Mouse (Mus musculus): ENCODE measurements around the gene Zfp62. TPM values are rescaled to one million over a fixed set of nuclear protein-coding genes. Genes with fewer than 3 reads are reported as not detected.

The Zfp62 gene
- polyA plus RNA-seq, 2 experiments = 22.1 to 38.0 TPM

DNA sequence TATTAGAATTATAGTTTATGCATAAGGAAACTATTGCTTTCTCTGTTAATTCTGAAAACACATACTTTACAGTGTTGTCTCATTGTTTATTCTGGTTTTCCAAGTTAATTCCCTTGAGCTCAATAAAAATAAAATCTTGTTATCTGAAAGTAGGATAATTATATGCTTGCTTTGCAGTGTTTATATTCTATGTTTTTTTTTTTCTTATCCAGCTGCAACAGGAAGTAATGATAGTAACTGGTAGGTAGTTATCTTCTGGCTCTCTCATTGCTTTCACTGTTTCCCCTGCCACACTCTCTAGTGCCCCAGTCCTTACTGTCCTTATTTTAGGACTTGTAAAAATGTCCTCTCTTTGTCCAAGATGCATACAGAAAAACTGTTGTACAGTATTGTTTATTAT, 2.4 kb upstream of the Zfp62 start:
- H3K9me3 ChIP-seq (ENCODE audit: control insufficient read depth, low read length) = no peaks in the 10 kb centered on the region
- no peak for TF ChIP-seq POLR2A (IDR thresholded peaks at IDR 0.05; ENCODE audit: borderline replicate concordance, extremely low read depth, insufficient read depth, insufficient read length)
- H3K4me1 ChIP-seq (ENCODE audit: control insufficient read depth, insufficient read depth, low read length) = peaks cover 4% of the 10 kb centered on the region
- H3K9ac ChIP-seq (ENCODE audit: low read depth, low read length, severe bottlenecking) = no peak overlapping the region
- H3K27ac ChIP-seq (replicated peaks; ENCODE audit: low read depth, low read length) = no peak overlapping the region
- no peak overlapping the region for H3K4me3 ChIP-seq (replicated peaks; ENCODE audit: low read length)
- no peak overlapping the region for H3K4me2 ChIP-seq (replicated peaks; ENCODE audit: low read depth, low read length, severe bottlenecking)
- DNase-seq (ENCODE audit: low spot score) = no peak
- no peak for ATAC-seq (ENCODE audit: low FRiP score, low read depth)
- no peaks in the 10 kb centered on the region for H3K36me3 ChIP-seq (ENCODE audit: control insufficient read depth, insufficient read depth, low read length)
- H3K27me3 ChIP-seq (ENCODE audit: control insufficient read depth, insufficient read depth, low read length) = no peaks in the 10 kb centered on the region

DNA sequence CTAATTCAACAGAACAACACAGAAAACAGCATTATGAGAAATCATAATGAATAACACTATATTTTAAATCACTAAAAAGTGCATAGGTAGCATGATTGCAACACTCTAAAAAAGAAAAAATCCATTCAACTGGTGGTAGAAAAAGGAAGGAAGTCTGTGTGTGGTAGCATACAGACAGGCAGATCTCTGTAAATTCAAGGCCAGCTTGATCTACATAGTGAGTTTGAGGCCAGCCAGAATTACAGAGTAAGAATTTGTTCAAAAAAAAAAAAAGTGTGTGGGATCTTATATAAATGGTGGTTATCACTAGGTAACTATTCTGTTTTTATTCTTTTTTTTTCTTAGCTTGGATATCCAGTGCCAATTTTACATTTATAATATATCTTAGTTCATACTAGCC, 1.9 kb upstream of the Zfp62 start:
- H3K4me2 ChIP-seq (replicated peaks; ENCODE audit: low read depth, low read length, severe bottlenecking) = no peak overlapping the region
- no peak for ATAC-seq (ENCODE audit: low FRiP score, low read depth)
- DNase-seq (ENCODE audit: low spot score) = no peak
- no peak for TF ChIP-seq POLR2A (IDR thresholded peaks at IDR 0.05; ENCODE audit: borderline replicate concordance, extremely low read depth, insufficient read depth, insufficient read length)
- H3K9ac ChIP-seq (ENCODE audit: low read depth, low read length, severe bottlenecking) = no peak overlapping the region
- no peaks in the 10 kb centered on the region; the same call in 1 of the 2 replicates for H3K36me3 ChIP-seq (ENCODE audit: control insufficient read depth, insufficient read depth, low read length)
- H3K4me3 ChIP-seq (replicated peaks; ENCODE audit: low read length) = no peak overlapping the region
- H3K27me3 ChIP-seq (ENCODE audit: control insufficient read depth, insufficient read depth, low read length) = no peaks in the 10 kb centered on the region
- no peak overlapping the region for H3K27ac ChIP-seq (replicated peaks; ENCODE audit: low read depth, low read length)
- no peaks in the 10 kb centered on the region for H3K9me3 ChIP-seq (ENCODE audit: control insufficient read depth, low read length)
- H3K4me1 ChIP-seq (ENCODE audit: control insufficient read depth, insufficient read depth, low read length) = peaks cover 4% of the 10 kb centered on the region

DNA sequence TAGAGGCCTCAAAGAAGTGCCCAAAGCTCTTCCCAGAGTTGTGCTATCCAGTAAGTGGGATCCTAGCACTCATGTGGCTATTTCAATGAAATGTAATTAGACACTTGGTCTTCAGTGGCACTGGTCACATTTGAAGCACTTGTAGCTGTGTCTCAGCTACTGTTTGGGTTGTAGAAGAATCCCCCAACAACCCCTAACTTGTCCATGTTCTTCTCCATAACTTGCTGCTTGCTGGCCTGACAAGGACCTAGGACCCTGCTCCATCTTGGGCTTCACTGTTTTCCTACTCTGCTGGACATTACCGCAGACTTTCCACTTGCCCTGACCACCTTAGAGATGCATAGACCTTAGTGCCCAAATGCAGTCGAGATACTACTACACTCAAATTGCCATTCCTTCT, 1.0 kb upstream of the Zfp62 start:
- ATAC-seq (ENCODE audit: low FRiP score, low read depth) (no peak), DNase-seq (ENCODE audit: low spot score) (no peak)
- Histone ChIP-seq H3K27ac (replicated peaks; ENCODE audit: low read depth, low read length) (peak overlapping the region; percentile 99; the same call in 1 of the 2 replicates), H3K9ac (ENCODE audit: low read depth, low read length, severe bottlenecking) (peak overlapping the region; percentile 99), H3K27me3 (ENCODE audit: control insufficient read depth, insufficient read depth, low read length) (no peaks in the 10 kb centered on the region), H3K4me2 (replicated peaks; ENCODE audit: low read depth, low read length, severe bottlenecking) (peak overlapping the region; percentile 80), H3K4me3 (replicated peaks; ENCODE audit: low read length) (peak overlapping the region; percentile 83), H3K36me3 (ENCODE audit: control insufficient read depth, insufficient read depth, low read length) (peaks cover 9% of the 10 kb centered on the region), H3K4me1 (ENCODE audit: control insufficient read depth, insufficient read depth, low read length) (peaks cover 4% of the 10 kb centered on the region), H3K9me3 (ENCODE audit: control insufficient read depth, low read length) (no peaks in the 10 kb centered on the region)
- 45% methylated on average over 2 of the region's 2 CpGs for WGBS
- TF ChIP-seq POLR2A (IDR thresholded peaks at IDR 0.05; ENCODE audit: borderline replicate concordance, extremely low read depth, insufficient read depth, insufficient read length) = no peak

DNA sequence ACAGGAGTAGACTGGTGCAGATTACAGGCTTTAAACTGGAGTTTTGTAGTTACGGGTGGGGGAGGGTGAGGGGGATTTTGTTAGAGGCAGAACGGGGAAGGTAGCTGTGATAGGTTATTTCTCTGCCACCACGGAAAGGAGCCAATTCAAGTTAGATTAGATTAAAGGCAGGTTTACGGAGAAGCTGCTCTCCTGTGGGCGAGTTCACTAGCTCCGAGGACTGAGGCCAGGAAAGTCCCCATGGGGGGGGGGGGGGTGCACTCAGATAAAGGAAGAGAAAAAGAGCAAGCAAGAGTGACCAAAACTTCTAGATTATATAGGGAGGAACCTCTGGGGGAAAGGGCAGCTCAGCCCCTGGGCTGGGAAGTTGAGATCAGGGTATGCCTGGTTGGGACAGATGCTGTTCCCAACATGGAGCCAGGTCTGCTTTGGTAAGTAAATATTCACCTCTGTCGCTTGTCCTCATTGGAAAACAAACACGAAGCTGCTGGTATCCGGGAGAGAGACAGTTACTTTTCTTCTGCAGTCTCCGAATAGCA, 500 bp upstream of the Zfp62 start:
- Histone ChIP-seq H3K4me1 (ENCODE audit: control insufficient read depth, insufficient read depth, low read length) (peaks cover 4% of the 10 kb centered on the region), H3K4me3 (replicated peaks; ENCODE audit: low read length) (peak overlapping the region; percentile 83), H3K9me3 (ENCODE audit: control insufficient read depth, low read length) (no peaks in the 10 kb centered on the region), H3K27ac (replicated peaks; ENCODE audit: low read depth, low read length) (peak overlapping the region; percentile 99), H3K9ac (ENCODE audit: low read depth, low read length, severe bottlenecking) (peak overlapping the region; percentile 99), H3K36me3 (ENCODE audit: control insufficient read depth, insufficient read depth, low read length) (peaks cover 14% of the 10 kb centered on the region), H3K4me2 (replicated peaks; ENCODE audit: low read depth, low read length, severe bottlenecking) (peak overlapping the region; percentile 80), H3K27me3 (ENCODE audit: control insufficient read depth, insufficient read depth, low read length) (no peaks in the 10 kb centered on the region)
- WGBS = under 1% methylated on average over 10 of the region's 10 CpGs
- ATAC-seq (ENCODE audit: low FRiP score, low read depth) = peak; percentile 12; the same call in 1 of the 2 replicates
- no peak for TF ChIP-seq POLR2A (IDR thresholded peaks at IDR 0.05; ENCODE audit: borderline replicate concordance, extremely low read depth, insufficient read depth, insufficient read length)
- DNase-seq (ENCODE audit: low spot score) = peak; percentile 21

DNA sequence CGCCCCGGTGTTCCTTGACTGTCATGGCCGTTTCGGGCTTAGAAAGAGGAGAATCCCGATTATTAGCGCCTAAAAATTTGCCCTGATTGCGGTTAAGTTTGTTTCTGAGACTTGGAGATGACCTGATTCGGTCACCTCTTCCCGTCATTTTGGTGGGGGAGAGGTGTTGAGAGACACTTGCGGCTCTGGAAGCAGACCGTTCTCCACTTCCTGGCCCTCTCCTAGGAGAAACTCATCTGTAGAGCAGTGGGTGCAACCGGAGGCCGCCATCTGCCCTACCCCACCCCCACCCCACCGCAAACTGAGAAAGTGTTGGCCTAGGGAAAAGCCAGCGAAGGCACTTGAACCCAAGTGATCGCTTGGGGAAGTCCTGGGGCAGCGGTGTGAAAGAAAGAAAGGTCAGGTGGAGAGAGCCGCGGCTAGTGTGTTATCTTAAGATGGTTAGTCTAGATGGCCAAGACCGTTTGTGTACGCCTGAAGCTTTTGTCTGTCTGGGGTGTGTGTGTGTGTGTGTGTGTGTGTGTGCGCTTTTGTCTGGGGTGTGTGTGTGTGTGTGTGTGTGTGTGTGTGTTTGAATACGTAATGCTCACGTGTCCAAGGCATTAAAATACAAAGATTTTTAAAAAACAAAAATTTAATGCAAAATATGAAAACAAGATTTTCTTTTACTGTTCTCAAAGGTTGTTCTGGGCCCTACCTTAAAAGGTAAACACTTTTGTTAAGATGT, 842 bp downstream of the Zfp62 start:
- Histone ChIP-seq H3K4me3 (replicated peaks; ENCODE audit: low read length) (peak overlapping the region; percentile 83), H3K9me3 (ENCODE audit: control insufficient read depth, low read length) (no peaks in the 10 kb centered on the region), H3K9ac (ENCODE audit: low read depth, low read length, severe bottlenecking) (peak overlapping the region; percentile 99), H3K36me3 (ENCODE audit: control insufficient read depth, insufficient read depth, low read length) (peaks cover 14% of the 10 kb centered on the region), H3K4me2 (replicated peaks; ENCODE audit: low read depth, low read length, severe bottlenecking) (peak overlapping the region; percentile 80), H3K4me1 (ENCODE audit: control insufficient read depth, insufficient read depth, low read length) (peaks cover 4% of the 10 kb centered on the region), H3K27me3 (ENCODE audit: control insufficient read depth, insufficient read depth, low read length) (no peaks in the 10 kb centered on the region), H3K27ac (replicated peaks; ENCODE audit: low read depth, low read length) (peak overlapping the region; percentile 99)
- WGBS = 2% methylated on average over 24 of the region's 24 CpGs
- peak; percentile 13; the same call in 1 of the 2 replicates for TF ChIP-seq POLR2A (IDR thresholded peaks at IDR 0.05; ENCODE audit: borderline replicate concordance, extremely low read depth, insufficient read depth, insufficient read length)
- ATAC-seq (ENCODE audit: low FRiP score, low read depth) (peak; percentile 69), DNase-seq (ENCODE audit: low spot score) (peak; percentile 27)
